Mouse (Mus musculus) megakaryocyte, embryonic 14.5 days (primary cell): ENCODE measurements around the gene Hsf4.

Experiments
- FLI1 ChIP-seq: IDR thresholded peaks from 2 replicates; pipeline ENCODE4 v1.6.1; 2012; ENCODE audit warnings: low read length, inconsistent platforms, mixed read lengths
- GATA1 ChIP-seq: IDR thresholded peaks from 3 replicates; pipeline ENCODE4 v1.6.1; 2012; ENCODE audit warnings: mixed read lengths, low read length, inconsistent platforms, borderline replicate concordance

DNA sequence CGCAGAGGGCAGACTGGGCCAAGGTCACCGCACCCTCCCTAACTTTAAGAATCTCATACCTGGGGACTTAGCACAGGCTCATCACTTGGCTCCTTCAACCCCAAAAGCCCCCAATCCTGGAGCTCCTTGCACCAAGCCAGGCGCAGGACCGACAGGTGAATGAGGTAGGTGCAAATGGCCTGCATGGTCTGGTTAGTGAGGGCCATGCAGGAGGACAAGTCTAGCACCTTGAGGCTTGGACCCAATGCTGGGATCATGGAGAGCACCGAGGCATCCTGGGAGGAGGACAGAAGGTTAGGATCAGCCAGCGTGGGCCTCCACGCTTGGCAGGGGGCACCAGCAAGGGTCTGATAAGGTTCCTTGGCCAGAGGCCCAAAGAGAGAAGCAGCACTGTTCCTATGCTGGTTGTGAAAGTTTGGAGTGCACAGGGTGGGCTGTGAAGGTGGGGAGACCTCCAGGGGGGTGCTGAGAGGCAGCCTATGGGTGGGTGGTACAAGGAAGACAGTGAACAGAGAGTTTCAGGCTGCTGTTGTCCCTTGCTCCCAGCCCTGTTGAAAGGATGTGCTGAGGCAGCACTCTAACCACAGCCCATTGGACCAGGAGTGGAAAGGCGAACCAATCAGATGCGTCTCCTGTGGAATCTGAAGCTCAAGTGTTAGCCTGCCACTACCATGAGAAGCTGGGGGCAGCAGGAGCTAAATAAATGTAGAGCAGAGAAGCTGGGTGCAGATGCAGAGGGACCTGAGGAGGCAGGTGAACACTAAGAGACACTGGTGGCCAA lies 44.2 kb downstream of the Hsf4 start:
- TF ChIP-seq GATA1 (no peak), FLI1 (no peak)
